Mouse (Mus musculus): ENCODE measurements around the gene Trim28.
"Not testable (repeated sequence)": the region's sequence is repeated elsewhere in the genome, so short reads cannot be mapped to it uniquely, and the experiment has no call there.

Gene Trim28

DNA sequence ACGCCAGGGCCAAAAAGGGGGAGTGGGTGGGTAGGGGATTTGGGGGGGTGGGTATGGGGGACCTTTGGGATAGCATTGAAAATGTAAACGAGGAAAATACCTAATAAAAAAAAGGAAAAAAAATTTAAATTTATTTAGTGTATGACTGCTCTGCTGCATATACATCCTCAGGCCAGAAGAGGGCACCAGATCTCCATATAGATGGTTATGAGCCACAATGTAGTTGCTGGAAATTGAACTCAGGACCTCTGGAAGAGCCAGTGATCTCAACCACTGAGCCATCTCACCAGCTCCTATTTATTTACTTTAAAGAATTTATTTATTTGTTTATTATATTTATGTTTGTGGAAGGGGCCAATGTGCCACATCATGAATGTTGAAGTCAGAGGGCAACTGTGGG lies 64.5 kb downstream of the Trim28 start:
- DNase-seq (ENCODE audit: low spot score) = not testable (repeated sequence)

DNA sequence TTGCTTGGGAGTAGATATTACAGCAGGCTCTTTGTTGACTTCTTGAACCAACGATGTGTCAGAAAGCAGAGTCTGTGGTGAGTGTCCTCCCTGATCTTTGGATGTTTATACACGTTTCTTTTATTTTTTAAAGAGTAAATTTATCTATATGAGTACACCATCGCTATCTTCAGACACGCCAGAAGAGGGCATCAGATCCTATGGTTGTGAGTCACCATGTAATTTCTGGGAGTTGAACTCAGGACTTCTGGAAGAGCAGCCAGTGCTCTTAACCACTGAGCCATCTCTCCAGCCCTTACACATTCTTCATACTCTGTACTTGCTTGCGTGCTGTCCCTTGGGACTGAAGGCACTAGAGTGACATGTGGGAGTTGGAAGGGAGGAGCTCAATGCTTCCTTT lies 73.4 kb downstream of the Trim28 start:
- DNase-seq (ENCODE audit: low spot score) = no peak

Measured in testis, postnatal 10 days (tissue).